Mouse (Mus musculus) E14TG2a.4 (cell line): Measurements from ENCODE around the gene Eif2b2.

Source experiments
- CTCF ChIP-seq: conservative IDR thresholded peaks from 2 replicates; pipeline ENCODE4 v1.5.1; 2014; ENCODE audit warnings: low read length
- NANOG ChIP-seq: IDR thresholded peaks from 2 replicates; pipeline ENCODE4 v1.6.1; 2014; ENCODE audit warnings: borderline replicate concordance, low read length, mixed read lengths

DNA sequence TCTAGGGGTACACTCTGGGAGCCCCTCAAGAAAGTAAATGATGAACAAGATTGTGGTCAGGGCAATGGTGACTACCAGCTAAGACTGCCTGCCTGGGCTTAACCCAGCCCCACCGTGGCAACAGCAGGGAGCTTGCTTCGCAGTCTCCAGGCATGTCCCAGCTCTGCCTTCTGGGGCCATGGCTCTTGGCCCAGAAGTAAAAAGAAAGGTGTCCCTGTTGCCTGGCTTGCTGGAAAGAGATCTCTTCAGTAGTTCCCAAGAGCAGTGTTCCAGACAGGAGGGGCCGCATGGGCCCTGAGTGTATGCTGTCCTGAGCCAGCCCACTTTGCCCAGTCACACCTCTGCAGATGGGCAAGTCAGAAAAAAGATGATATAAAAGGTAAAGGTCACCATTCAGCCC lies 49.4 kb upstream of the Eif2b2 start:
- no peak for TF ChIP-seq CTCF
- TF ChIP-seq NANOG = no peak
